Mouse (Mus musculus) midbrain, embryonic 11.5 days (tissue): ENCODE data around the gene Dnah3. TPM values are rescaled to one million over a fixed set of nuclear protein-coding genes. Genes with fewer than 3 reads are reported as not detected.

ENCODE experiments used
- ATAC-seq: fragments of 200-750 bp; cut with Nextera tagmentation; 2 replicates; pipeline ENCODE4 v1.8.0; 2017; ENCODE audit warnings: moderate TSS enrichment, moderate library complexity; ENCODE audit not compliant: low FRiP score
- DNase-seq: peaks from one replicate; pipeline ENCODE4 v3.0.0; 2015; ENCODE audit warnings: low spot score; ENCODE audit errors: missing footprints
- H3K27ac ChIP-seq: fragments of 300-500 bp; sonication (generic); 2 replicates; pipeline ENCODE4 v1.5.1; 2014; ENCODE audit warnings: low read depth, low read length
- H3K27me3 ChIP-seq: fragments of 300-500 bp; sonication (generic); 2 replicates; pipeline ENCODE4 v1.6.1; 2014; ENCODE audit warnings: mild to moderate bottlenecking, low read length, moderate library complexity, mixed read lengths; ENCODE audit not compliant: control insufficient read depth, insufficient read depth
- H3K36me3 ChIP-seq: fragments of 300-500 bp; sonication (generic); 2 replicates; pipeline ENCODE4 v1.6.1; 2014; ENCODE audit warnings: mild to moderate bottlenecking, low read length, moderate library complexity, mixed read lengths; ENCODE audit not compliant: control insufficient read depth, insufficient read depth
- H3K4me1 ChIP-seq: fragments of 300-500 bp; sonication (generic); 2 replicates; pipeline ENCODE4 v1.6.1; 2014; ENCODE audit warnings: low read length; ENCODE audit not compliant: control insufficient read depth, insufficient read depth
- H3K4me2 ChIP-seq: fragments of 300-500 bp; sonication (generic); 2 replicates; pipeline ENCODE4 v1.6.1; 2014; ENCODE audit warnings: mild to moderate bottlenecking, moderate library complexity
- H3K4me3 ChIP-seq: fragments of 300-500 bp; sonication (generic); 2 replicates; pipeline ENCODE4 v1.5.1; 2014; ENCODE audit warnings: low read depth, low read length
- H3K9ac ChIP-seq: fragments of 300-500 bp; sonication (generic); 2 replicates; pipeline ENCODE4 v1.6.1; 2014; ENCODE audit warnings: low read length
- H3K9me3 ChIP-seq: fragments of 300-500 bp; sonication (generic); 2 replicates; pipeline ENCODE4 v1.6.1; 2016; ENCODE audit warnings: low read length; ENCODE audit not compliant: control insufficient read depth
- WGBS: fragments of 180-500 bp; shearing (Covaris S2); extraction: QIAGEN DNeasy Blood & Tissue Kit; methylation state at CpG from one replicate; pipeline ENCODE4 v1.1.7; 2014; 5-methylcytosine and 5-hydroxymethylcytosine counted together
- polyA plus RNA-seq: library from polyadenylated mRNA; unstranded; fragments of >200 nt; fragmentation: Nextera tagmentation; extraction: Ambion mirVana; gene quantifications from 2 replicates; pipeline ENCODE4 v1.2.1, GENCODE M21; 2014

Gene Dnah3
- polyA plus RNA-seq, 1 experiment from 2014 or later: not detected

DNA sequence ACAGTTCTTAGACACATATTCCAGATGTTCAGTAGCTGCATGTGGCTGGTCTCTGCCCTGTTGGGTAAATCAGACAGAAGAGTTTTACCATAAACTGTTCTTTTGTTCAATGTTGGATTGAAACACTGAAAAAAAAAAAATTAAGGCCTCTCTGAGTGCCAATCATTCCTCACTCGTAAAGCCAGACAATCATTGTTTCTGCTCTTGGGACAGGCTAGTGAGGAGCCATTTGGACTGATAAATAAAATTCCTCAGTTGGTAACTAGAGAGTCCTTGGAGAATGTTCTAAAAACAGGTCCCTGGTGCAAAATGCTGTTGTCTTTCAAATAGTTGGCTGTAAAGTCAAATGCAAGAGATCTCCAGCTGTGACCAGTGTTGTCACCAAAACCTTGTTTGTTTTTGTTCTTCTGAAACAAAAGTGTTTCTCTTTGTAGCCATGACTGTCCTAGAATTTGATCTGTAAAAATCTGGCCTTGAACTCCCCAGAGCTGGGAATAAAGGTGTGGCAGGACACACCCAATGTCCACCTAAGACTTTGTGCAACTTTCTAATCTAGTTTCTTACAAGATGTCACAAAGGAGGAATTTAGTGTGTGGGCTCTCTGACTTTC is 196.7 kb downstream of the Dnah3 start:
- 75% methylated on average over 1 of the region's 1 CpGs for WGBS
- ATAC-seq (no peak), DNase-seq (no peak)
- Histone ChIP-seq H3K4me2 (no peak overlapping the region), H3K27me3 (no peaks in the 10 kb centered on the region), H3K36me3 (no peaks in the 10 kb centered on the region), H3K4me1 (peaks cover 9% of the 10 kb centered on the region), H3K4me3 (no peak overlapping the region), H3K9ac (no peak overlapping the region), H3K9me3 (no peaks in the 10 kb centered on the region), H3K27ac (no peak overlapping the region)

DNA sequence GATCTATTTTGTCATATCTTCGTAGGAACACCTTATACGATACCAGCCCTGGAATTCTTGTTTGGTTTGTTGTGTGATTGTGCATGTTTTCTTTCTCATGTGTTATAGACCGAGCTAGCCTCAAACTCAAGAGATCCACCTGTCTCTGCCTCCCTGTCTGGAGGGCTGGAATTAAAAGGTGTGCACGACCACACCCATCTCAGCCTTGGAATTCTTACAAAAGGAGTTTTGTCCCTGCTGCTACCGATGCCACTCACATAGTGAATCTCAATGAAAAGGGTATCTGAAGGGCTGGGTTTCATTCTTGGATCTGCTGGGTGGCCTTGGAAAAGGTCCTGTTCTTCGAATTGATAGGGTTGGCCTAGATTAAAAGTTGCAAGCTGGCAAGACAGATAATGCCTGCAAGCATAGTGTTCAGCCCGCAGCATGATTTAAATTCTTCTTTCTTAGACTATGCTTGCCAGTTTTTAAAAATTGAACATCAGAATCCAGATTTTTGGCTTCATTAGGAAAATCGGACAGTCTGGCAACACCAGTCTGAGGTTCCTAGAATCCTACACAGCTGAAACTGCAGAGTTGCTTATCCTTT is 197.5 kb downstream of the Dnah3 start:
- H3K36me3 ChIP-seq: no peaks in the 10 kb centered on the region
- H3K9me3 ChIP-seq: no peaks in the 10 kb centered on the region
- H3K27me3 ChIP-seq: no peaks in the 10 kb centered on the region
- no peak overlapping the region for H3K27ac ChIP-seq
- no peak overlapping the region for H3K4me2 ChIP-seq
- H3K9ac ChIP-seq: no peak overlapping the region
- DNase-seq (no peak), ATAC-seq (no peak)
- 92% methylated on average over 8 of the region's 8 CpGs for WGBS
- H3K4me3 ChIP-seq: no peak overlapping the region
- H3K4me1 ChIP-seq: peaks cover 9% of the 10 kb centered on the region

DNA sequence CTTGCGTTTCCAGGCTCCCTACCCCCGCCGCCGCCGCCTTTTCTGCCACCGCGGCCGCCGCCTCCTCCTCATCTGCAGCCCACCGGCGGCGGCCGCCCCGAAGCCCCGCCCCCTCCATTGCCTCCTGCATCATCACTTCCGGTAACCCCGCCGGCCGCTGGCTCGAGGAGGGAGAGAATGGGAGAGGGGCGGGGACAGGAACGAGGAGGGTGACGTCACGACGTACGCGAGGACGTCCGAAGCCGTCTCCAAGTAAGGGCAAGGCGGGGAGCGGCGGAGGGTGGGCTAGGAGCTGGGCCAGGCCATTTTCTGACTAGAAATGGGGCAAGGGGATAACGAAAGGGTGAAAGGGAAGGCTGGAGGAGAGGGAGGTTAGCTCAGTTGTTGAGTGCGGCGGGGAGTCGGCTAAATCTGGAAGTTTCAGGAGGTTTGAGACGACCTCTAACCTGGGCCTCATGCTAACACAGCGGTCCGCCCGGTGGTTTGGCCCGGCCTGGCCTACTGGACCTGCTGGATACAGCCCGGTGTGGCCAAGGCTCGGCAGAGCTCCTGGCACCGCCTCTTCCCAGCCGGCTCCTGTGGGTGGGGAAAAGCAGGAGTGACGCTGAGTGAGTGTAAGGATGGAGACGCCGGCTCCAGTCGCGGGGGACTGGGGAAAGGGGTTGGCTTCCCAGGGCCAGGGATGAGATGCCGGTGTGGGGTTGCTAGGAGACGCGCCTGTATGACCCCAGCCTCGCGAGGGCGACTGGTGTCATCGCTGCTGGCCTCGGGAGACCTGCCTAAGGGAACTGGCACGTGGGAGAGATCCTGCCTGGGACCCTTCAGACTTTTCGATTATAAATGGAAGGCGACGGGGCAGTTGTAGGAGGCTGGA is 199.2 kb downstream of the Dnah3 start, which contains the start of the genes Lyrm1 and Dcun1d3:
Lyrm1 (plus strand) TSS at position 223 of the 874 bp plus-strand sequence.
Dcun1d3 (minus strand) TSS at position 660 of the 874 bp plus-strand sequence.
- Histone ChIP-seq H3K4me1 (peaks cover 9% of the 10 kb centered on the region), H3K4me2 (peak within 1 kb of the TSS; percentile 53), H3K27me3 (no peaks in the 10 kb centered on the region), H3K36me3 (no peaks in the 10 kb centered on the region), H3K4me3 (peak within 1 kb of the TSS; percentile 74), H3K9me3 (no peaks in the 10 kb centered on the region), H3K27ac (peak within 1 kb of the TSS; percentile 96), H3K9ac (peak within 1 kb of the TSS; percentile 84)
- DNase-seq (peak; percentile 99), ATAC-seq (peak; percentile 98)
- under 1% methylated on average over 63 of the region's 63 CpGs for WGBS

DNA sequence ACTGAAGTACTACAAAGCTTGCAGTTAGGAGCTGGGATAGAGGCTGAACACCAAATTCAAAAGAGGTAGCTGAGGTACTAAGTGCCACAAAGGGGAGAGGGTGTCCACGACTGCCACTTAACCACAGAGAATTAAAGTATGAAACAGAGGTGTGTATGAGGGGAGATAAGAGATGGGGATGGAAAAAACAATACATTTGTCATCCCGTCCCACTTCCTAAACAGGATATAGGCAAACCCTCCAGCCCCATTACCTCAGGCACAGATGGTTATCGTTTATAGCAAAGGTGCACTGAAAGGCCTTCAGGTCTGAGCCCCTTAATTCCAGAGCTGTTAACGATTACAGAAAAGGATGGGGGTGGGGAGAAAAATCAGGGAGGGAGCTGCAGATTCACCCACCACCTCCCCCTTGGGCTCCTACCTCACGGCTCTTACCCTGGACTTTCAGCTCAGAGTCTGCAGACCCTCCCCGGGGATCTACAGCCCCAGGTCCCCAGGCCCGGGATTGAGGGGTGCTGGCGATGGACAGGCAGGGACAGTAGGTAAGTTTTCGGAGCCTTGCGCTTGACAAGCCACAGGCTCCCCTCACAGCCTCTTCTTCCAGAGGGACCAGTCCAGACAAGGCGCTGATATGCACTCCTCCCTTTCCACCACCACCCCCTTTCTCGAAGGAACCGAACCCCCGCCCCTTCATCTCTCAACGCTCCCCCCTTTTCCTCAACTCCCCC is 200.1 kb downstream of the Dnah3 start:
- H3K9ac ChIP-seq: peak overlapping the region; percentile 81
- H3K4me1 ChIP-seq: peaks cover 9% of the 10 kb centered on the region
- no peaks in the 10 kb centered on the region for H3K36me3 ChIP-seq
- ATAC-seq (peak; percentile 62), DNase-seq (no peak)
- no peaks in the 10 kb centered on the region for H3K27me3 ChIP-seq
- peak overlapping the region; percentile 53 for H3K4me2 ChIP-seq
- peak overlapping the region; percentile 33; the same call in 1 of the 2 replicates for H3K27ac ChIP-seq
- WGBS: 3% methylated on average over 15 of the region's 15 CpGs
- peak overlapping the region; percentile 74 for H3K4me3 ChIP-seq
- H3K9me3 ChIP-seq: no peaks in the 10 kb centered on the region

DNA sequence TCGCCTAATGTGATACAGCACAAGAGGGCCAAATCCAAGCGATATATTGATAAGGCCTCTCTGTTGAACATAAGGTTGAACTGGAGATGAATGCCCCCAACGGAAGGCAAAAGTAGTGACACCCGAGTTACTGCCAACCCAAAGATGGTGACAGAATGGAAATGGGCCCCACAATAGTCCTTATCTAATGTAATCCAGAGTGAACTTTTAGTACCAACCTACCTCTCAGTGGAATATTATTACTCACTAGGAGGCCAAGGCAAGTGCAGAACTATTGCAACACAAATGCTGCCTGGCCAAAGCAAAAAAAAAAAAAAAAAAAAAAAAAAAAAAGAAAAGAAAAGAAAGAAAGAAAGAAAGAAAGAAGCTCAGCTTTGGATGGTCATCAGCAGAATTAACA is 202.3 kb downstream of the Dnah3 start:
- Histone ChIP-seq H3K4me2 (no peak overlapping the region), H3K4me3 (no peak overlapping the region), H3K9ac (no peak overlapping the region), H3K9me3 (no peaks in the 10 kb centered on the region), H3K4me1 (peaks cover 9% of the 10 kb centered on the region), H3K36me3 (no peaks in the 10 kb centered on the region), H3K27ac (no peak overlapping the region), H3K27me3 (no peaks in the 10 kb centered on the region)
- DNase-seq: no peak
- WGBS: 89% methylated on average over 4 of the region's 4 CpGs
- ATAC-seq: no peak

DNA sequence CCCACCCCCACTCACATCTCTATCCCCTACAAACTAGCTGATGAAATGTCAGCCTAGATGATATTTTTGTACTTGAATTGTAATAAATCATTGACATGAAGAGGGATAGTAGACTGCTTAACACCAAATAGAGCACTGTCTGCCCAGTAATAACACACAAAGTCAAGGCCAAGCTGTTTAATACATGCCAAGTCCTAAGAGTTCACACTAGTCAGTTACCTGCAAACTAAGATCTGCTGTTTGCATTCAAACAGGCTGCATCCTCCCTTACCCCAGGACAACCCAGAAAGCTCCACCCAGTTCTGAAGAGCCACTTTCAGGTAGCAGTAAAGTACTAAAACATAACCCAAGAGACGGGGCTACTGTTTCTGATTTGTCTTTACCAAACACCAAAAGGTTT is 202.9 kb downstream of the Dnah3 start:
- Histone ChIP-seq H3K4me1 (peaks cover 9% of the 10 kb centered on the region), H3K9me3 (no peaks in the 10 kb centered on the region), H3K27ac (no peak overlapping the region), H3K4me2 (no peak overlapping the region), H3K9ac (no peak overlapping the region), H3K27me3 (no peaks in the 10 kb centered on the region), H3K4me3 (no peak overlapping the region), H3K36me3 (no peaks in the 10 kb centered on the region)
- WGBS: 91% methylated on average over 1 of the region's 1 CpGs
- DNase-seq (no peak), ATAC-seq (no peak)

DNA sequence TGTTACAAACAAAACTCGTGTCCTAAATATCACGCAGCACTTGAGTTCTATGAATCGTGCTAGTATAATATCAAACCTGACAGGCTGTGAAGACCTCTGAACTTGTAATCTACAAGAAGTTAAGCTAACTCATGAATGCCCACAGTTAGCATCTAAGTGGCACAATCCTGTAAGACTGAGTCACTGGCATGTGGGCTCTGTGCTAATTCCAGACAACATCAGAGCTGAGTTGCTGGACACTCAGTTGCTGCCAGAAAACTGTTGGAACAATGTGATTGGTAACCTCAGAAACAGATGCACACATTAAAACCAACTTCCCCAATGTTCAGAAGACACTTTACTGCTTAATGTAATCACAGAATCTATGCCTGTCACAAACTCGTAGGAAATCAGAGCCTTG is 207.2 kb downstream of the Dnah3 start:
- H3K27me3 ChIP-seq: no peaks in the 10 kb centered on the region
- ATAC-seq (no peak), DNase-seq (no peak)
- no peaks in the 10 kb centered on the region for H3K9me3 ChIP-seq
- no peak overlapping the region for H3K27ac ChIP-seq
- no peak overlapping the region for H3K4me2 ChIP-seq
- WGBS: 90% methylated on average over 4 of the region's 4 CpGs
- H3K9ac ChIP-seq: no peak overlapping the region
- no peak overlapping the region for H3K4me3 ChIP-seq
- H3K36me3 ChIP-seq: no peaks in the 10 kb centered on the region; the same call in 1 of the 2 replicates
- H3K4me1 ChIP-seq: no peaks in the 10 kb centered on the region

DNA sequence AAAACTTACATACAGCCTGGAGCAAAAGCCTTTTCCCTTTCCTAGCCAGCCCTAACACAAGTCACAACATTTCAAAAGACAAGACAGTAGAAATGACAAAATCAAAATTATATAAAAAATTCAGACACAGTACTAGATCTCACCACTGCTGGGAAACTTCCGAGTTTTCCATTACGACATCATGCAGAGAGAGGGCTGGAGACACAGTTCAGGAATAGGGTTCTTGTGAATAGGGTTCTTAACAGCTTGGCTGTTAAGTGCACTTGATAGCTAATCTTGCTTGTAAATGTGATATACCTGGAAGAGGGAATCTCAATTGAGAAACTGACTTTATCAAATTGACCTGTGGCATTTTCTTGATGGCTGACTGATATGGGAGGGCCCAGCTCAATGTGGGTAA is 213.9 kb downstream of the Dnah3 start:
- Histone ChIP-seq H3K36me3 (no peaks in the 10 kb centered on the region; the same call in 1 of the 2 replicates), H3K4me2 (no peak overlapping the region), H3K4me1 (no peaks in the 10 kb centered on the region), H3K27ac (no peak overlapping the region), H3K9ac (no peak overlapping the region), H3K27me3 (no peaks in the 10 kb centered on the region), H3K4me3 (no peak overlapping the region), H3K9me3 (no peaks in the 10 kb centered on the region)
- ATAC-seq (no peak), DNase-seq (no peak)
- 87% methylated on average over 2 of the region's 2 CpGs for WGBS
